Mouse (Mus musculus) brain, embryonic 14.5 days (tissue): ENCODE results near the gene Hipk2.

ENCODE experiments used
- CTCF ChIP-seq: fragments of 200-500 bp; IDR thresholded peaks from 2 replicates; pipeline ENCODE4 v1.5.1; 2012; ENCODE audit warnings: inconsistent platforms, mild to moderate bottlenecking, moderate library complexity, borderline replicate concordance; ENCODE audit not compliant: insufficient read depth, insufficient read length; ENCODE audit errors: extremely low read depth
- POLR2A ChIP-seq: fragments of 200-500 bp; IDR thresholded peaks from 2 replicates; pipeline ENCODE4 v1.6.1; 2012; ENCODE audit warnings: mild to moderate bottlenecking, inconsistent platforms, borderline replicate concordance; ENCODE audit not compliant: poor library complexity, insufficient read depth, insufficient read length, severe bottlenecking; ENCODE audit errors: extremely low read depth

DNA sequence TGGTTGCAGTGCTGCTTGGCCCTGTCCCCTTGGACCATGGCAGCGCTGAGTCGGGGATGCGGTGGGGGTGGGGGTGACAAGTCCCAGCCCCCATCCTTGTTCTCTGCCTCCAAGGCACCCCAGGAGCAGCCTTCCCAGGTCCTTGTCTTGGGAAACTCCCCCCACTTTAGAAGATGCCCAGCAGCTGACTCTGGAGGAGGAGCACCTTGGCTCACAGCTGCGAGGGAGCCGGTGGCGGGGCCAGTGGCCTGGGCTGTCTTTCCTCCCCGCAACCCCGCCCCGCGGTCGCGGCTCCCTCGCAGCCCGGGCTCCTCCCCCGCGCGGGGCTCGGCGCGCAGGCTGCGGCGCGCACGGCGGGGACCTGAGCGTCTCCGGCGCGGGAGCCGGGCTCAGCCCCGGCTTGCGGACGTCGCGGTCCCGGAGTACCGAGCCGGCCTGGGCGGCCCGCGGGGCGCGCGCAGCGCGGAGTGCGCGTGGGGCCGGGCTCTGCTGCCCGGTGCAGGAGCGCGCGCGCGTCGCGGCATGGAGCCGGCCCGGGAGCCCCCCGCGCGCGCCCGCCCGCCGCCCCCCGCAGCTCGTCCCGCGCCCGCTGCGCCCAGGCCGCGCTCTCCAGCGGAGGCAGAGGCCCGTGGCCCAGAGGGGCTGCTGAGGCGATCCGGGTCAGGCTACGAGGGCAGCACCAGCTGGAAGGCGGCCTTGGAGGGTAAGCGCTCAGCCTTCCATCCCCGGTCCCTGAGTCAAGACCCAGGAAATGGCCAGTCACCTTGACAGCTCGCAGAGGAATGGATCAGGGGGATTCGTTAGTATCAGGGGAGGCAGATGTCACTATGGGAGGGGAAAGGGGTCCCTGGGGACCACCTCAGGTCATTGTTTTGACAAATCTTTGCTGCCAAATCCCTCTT is 213.0 kb downstream of the Hipk2 start, which contains the start of gene Clec2l:
- peak; percentile 48 for TF ChIP-seq POLR2A
- no peak for TF ChIP-seq CTCF
